Mouse (Mus musculus) limb, embryonic 12.5 days (tissue): Measurements from ENCODE around the gene Stc2. TPM values are rescaled to one million over a fixed set of nuclear protein-coding genes. Genes with fewer than 3 reads are reported as not detected.
A peak's percentile ranks its signal among the peaks of the same experiment; 100 is the strongest.

Source experiments
- ATAC-seq: fragments of 200-750 bp; cut with Nextera tagmentation; 2 replicates; pipeline ENCODE4 v1.8.0; 2017; ENCODE audit warnings: low read depth, moderate TSS enrichment; ENCODE audit not compliant: insufficient number of reproducible peaks, insufficient read depth, low FRiP score, low TSS enrichment
- H3K27ac ChIP-seq: fragments of 300-500 bp; sonication (generic); 2 replicates; pipeline ENCODE4 v1.5.1; 2016; ENCODE audit warnings: mild to moderate bottlenecking, moderate library complexity
- H3K27me3 ChIP-seq: fragments of 300-500 bp; sonication (generic); 2 replicates; pipeline ENCODE4 v1.6.1; 2016; ENCODE audit warnings: mild to moderate bottlenecking, moderate library complexity
- H3K36me3 ChIP-seq: fragments of 300-500 bp; sonication (generic); 2 replicates; pipeline ENCODE4 v1.6.1; 2016; ENCODE audit warnings: mild to moderate bottlenecking, moderate library complexity
- H3K4me1 ChIP-seq: fragments of 300-500 bp; sonication (generic); replicated peaks from 2 replicates; pipeline ENCODE4 v1.6.1; 2016
- H3K4me2 ChIP-seq: fragments of 300-500 bp; sonication (generic); 2 replicates; pipeline ENCODE4 v1.6.1; 2016; ENCODE audit warnings: mild to moderate bottlenecking, moderate library complexity
- H3K4me3 ChIP-seq: fragments of 300-500 bp; sonication (generic); replicated peaks from 2 replicates; pipeline ENCODE4 v1.5.1; 2016; ENCODE audit warnings: mild to moderate bottlenecking
- H3K9ac ChIP-seq: fragments of 300-500 bp; sonication (generic); replicated peaks from 2 replicates; pipeline ENCODE4 v1.6.1; 2016; ENCODE audit warnings: mild to moderate bottlenecking, moderate library complexity
- H3K9me3 ChIP-seq: fragments of 300-500 bp; sonication (generic); 2 replicates; pipeline ENCODE4 v1.6.1; 2016; ENCODE audit warnings: mild to moderate bottlenecking, moderate library complexity
- WGBS: fragments of 180-500 bp; shearing (Covaris S2); methylation state at CpG from one replicate; pipeline ENCODE4 v1.1.7; 2016; 5-methylcytosine and 5-hydroxymethylcytosine counted together
- polyA plus RNA-seq: library from polyadenylated mRNA; unstranded; fragments of >200 nt; fragmentation: Nextera tagmentation; extraction: Ambion mirVana; gene quantifications from 2 replicates; pipeline ENCODE4 v1.2.1, GENCODE M21; 2016

Stc2 gene
- polyA plus RNA-seq, 1 experiment from 2014 or later: 1.3 TPM

DNA sequence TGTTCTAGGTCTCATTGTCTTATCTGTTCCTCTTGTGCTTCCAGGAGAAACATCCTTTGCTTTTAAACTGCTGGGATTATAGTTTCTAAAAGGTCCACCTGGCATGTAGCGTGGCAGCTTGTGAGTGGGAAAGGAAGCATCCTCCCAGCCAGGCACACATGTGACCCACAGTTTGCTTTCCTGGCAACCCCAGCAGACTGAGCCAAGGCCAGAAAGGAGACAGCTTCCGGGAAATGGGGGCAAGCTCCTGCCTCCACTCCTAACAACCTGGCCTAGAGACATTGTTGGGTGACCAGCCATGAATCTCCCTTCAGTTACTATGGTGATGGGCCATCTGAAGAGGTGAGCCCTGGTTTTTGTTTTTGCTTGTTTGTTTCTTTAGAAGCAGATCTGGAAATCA, 3.9 kb downstream of the Stc2 start:
- Histone ChIP-seq H3K27me3 (peaks cover 53% of the 10 kb centered on the region), H3K9ac (no peak overlapping the region), H3K4me1 (peaks cover 19% of the 10 kb centered on the region), H3K36me3 (no peaks in the 10 kb centered on the region), H3K4me2 (no peak overlapping the region), H3K9me3 (no peaks in the 10 kb centered on the region), H3K27ac (no peak overlapping the region), H3K4me3 (no peak overlapping the region)
- 85% methylated on average over 2 of the region's 2 CpGs for WGBS
- no peak for ATAC-seq

DNA sequence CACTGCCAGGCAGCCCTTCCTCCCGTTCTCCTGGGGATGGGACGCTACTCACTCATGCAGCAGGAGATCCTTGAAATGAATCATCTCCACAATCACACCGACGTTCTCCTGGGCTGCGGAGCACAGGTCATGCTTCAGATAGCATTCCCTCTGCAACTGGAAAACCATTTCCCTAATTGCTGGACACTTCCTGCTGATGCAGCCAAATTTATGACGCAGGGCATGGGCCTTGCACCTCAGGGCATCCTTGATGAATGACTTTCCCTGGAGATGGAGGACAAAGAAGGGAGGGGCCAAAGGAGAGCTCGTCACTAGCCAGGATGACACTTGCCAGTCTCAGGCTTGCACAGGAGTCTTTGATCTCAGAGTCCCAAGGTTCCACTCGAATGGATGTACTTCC, 4.6 kb downstream of the Stc2 start:
- Histone ChIP-seq H3K27ac (no peak overlapping the region), H3K27me3 (peaks cover 46% of the 10 kb centered on the region), H3K9me3 (no peaks in the 10 kb centered on the region), H3K36me3 (no peaks in the 10 kb centered on the region), H3K4me2 (no peak overlapping the region), H3K4me3 (no peak overlapping the region), H3K9ac (no peak overlapping the region), H3K4me1 (peaks cover 12% of the 10 kb centered on the region)
- ATAC-seq: no peak
- WGBS: 62% methylated on average over 8 of the region's 8 CpGs

DNA sequence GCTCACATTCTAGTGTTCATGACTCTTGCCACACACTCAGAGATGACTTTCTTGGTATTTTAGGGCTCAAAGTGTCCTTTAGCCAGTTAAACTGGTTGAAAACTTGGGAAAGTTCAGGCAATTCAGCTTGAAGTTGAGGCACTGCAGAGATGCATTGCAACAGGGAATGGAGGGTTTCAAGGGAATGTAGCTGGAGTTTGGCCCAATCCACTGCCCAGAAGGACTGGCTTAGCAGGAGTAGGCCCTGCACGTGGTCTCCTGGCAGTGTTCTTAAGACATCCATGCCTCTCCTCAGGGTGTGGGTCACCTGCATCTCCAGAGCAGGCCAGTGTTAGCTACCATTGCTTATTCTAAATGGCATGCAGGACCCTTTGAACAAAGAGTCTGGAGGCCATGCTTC, 7.0 kb downstream of the Stc2 start:
- Histone ChIP-seq H3K36me3 (no peaks in the 10 kb centered on the region), H3K9ac (no peak overlapping the region), H3K4me1 (no peaks in the 10 kb centered on the region), H3K27me3 (peaks cover 24% of the 10 kb centered on the region), H3K27ac (no peak overlapping the region), H3K4me3 (no peak overlapping the region), H3K4me2 (no peak overlapping the region), H3K9me3 (no peaks in the 10 kb centered on the region)
- ATAC-seq: no peak
- 90% methylated on average over 1 of the region's 1 CpGs for WGBS

DNA sequence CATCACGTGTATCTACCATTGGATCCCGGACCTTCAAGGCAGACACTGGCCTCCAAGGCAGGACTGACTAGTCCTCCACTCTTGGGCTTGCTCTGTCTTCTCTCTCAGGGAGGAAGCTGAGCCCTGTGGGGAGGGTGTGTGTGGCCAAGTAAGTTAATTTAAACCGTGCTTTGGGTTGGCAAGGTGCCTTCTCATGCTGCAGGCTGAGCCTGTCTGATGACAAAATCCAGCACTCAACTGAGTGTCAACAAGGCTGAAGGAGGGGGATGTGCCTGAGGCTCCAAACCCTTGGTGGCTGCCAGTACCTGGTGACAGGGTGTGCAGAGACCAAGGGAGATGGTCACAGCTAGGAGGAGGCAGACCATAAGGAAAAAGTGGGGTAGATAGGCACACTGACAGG, 7.5 kb downstream of the Stc2 start:
- ATAC-seq: no peak
- H3K4me2 ChIP-seq: no peak overlapping the region
- H3K27ac ChIP-seq: no peak overlapping the region
- 72% methylated on average over 3 of the region's 3 CpGs for WGBS
- no peak overlapping the region for H3K4me3 ChIP-seq
- H3K9ac ChIP-seq: no peak overlapping the region
- H3K9me3 ChIP-seq: no peaks in the 10 kb centered on the region
- H3K27me3 ChIP-seq: peaks cover 20% of the 10 kb centered on the region
- no peaks in the 10 kb centered on the region for H3K36me3 ChIP-seq
- no peaks in the 10 kb centered on the region for H3K4me1 ChIP-seq

DNA sequence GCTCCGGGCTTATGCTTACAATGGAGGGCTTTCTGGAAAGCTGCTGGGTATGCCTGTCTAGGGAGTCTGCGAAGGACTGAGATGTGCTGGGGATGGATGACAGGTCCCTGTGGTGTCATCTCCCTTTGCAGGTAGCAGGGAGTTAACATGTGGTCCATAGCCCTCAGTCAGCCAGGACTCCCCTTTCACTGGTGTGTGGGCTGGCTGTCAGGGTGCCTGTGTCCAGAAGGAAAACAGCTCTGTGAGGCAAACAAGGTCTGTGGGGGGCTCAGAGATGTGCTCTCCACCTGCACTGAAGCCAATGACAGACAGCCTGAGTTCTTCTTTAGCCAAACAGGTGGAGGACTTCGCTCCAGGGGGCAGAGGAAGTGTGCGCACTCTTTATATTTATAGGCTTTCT, 8.8 kb downstream of the Stc2 start:
- H3K27ac ChIP-seq: no peak overlapping the region
- no peak for ATAC-seq
- no peaks in the 10 kb centered on the region for H3K4me1 ChIP-seq
- H3K4me3 ChIP-seq: no peak overlapping the region
- no peak overlapping the region for H3K9ac ChIP-seq
- H3K9me3 ChIP-seq: no peaks in the 10 kb centered on the region
- WGBS: 92% methylated on average over 4 of the region's 4 CpGs
- H3K27me3 ChIP-seq: peaks cover 9% of the 10 kb centered on the region; the same call in 1 of the 2 replicates
- no peak overlapping the region for H3K4me2 ChIP-seq
- H3K36me3 ChIP-seq: no peaks in the 10 kb centered on the region

GRCm38 (mm10) chr11:31359283-31359902, 10.5 kb downstream of the Stc2 start:
- Histone ChIP-seq H3K36me3 (no peaks in the 10 kb centered on the region), H3K4me2 (no peak overlapping the region), H3K27ac (no peak overlapping the region), H3K4me3 (no peak overlapping the region), H3K9me3 (no peaks in the 10 kb centered on the region), H3K4me1 (no peaks in the 10 kb centered on the region), H3K27me3 (no peaks in the 10 kb centered on the region), H3K9ac (no peak overlapping the region)
- ATAC-seq: 0 out of 2 replicates have a peak, but pooled peaks have one; percentile 59
- 74% methylated on average over 6 of the region's 6 CpGs for WGBS

GRCm38 (mm10) chr11:31358453-31358852, 11.4 kb downstream of the Stc2 start:
- 87% methylated on average over 5 of the region's 5 CpGs for WGBS
- no peak overlapping the region for H3K27ac ChIP-seq
- H3K4me1 ChIP-seq: no peaks in the 10 kb centered on the region
- no peak overlapping the region for H3K4me2 ChIP-seq
- no peaks in the 10 kb centered on the region for H3K27me3 ChIP-seq
- no peak for ATAC-seq
- no peak overlapping the region for H3K9ac ChIP-seq
- no peak overlapping the region for H3K4me3 ChIP-seq
- H3K9me3 ChIP-seq: no peaks in the 10 kb centered on the region
- no peaks in the 10 kb centered on the region for H3K36me3 ChIP-seq

- Histone ChIP-seq H3K4me3 (no peak overlapping the region), H3K9ac (no peak overlapping the region), H3K27me3 (no peaks in the 10 kb centered on the region), H3K4me1 (no peaks in the 10 kb centered on the region), H3K27ac (no peak overlapping the region), H3K4me2 (no peak overlapping the region), H3K9me3 (no peaks in the 10 kb centered on the region), H3K36me3 (no peaks in the 10 kb centered on the region)
- ATAC-seq: no peak
These were observed 13.0 kb downstream of the Stc2 start for GRCm38 (mm10) chr11:31356866-31357265.

DNA sequence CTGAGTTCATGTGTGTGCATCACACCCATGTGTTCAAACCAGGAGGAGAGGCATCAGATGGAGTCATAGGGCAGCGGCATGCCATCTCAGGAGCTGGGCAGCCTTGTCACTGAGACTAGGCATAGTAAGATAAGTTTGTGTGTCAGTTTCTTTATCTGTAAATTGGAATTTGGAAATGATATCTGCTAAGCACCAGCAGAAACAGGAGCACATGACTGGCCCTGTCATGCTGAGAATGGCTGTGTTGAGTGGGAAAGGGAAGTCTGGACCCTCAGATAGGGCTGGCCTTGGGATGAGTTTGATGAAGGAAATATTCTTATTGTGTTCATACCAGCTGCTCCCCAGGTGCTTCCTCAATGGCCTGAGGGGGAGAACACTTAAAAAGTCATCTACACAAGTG, 14.1 kb downstream of the Stc2 start:
- Histone ChIP-seq H3K4me2 (no peak overlapping the region), H3K4me1 (no peaks in the 10 kb centered on the region), H3K9me3 (no peaks in the 10 kb centered on the region), H3K27me3 (no peaks in the 10 kb centered on the region), H3K36me3 (no peaks in the 10 kb centered on the region), H3K4me3 (no peak overlapping the region), H3K9ac (no peak overlapping the region), H3K27ac (no peak overlapping the region)
- no peak for ATAC-seq
- 97% methylated on average over 1 of the region's 1 CpGs for WGBS

- no peaks in the 10 kb centered on the region for H3K27me3 ChIP-seq
- no peaks in the 10 kb centered on the region for H3K4me1 ChIP-seq
- 58% methylated on average over 1 of the region's 1 CpGs for WGBS
- no peak overlapping the region for H3K9ac ChIP-seq
- no peak for ATAC-seq
- no peaks in the 10 kb centered on the region for H3K36me3 ChIP-seq
- H3K9me3 ChIP-seq: no peaks in the 10 kb centered on the region
- H3K4me2 ChIP-seq: no peak overlapping the region
- no peak overlapping the region for H3K27ac ChIP-seq
- H3K4me3 ChIP-seq: no peak overlapping the region
These were observed 15.4 kb downstream of the Stc2 start for GRCm38 (mm10) chr11:31354514-31354913.
